Mouse (Mus musculus) heart, embryonic 11.5 days (tissue): ENCODE data around the gene Map2k2. TPM values are rescaled to one million over a fixed set of nuclear protein-coding genes. Genes with fewer than 3 reads are reported as not detected.
"Not testable (repeated sequence)": the region's sequence is repeated elsewhere in the genome, so short reads cannot be mapped to it uniquely, and the experiment has no call there.

Experiments
- ATAC-seq: fragments of 200-750 bp; cut with Nextera tagmentation; replicated peaks from 2 replicates; pipeline ENCODE4 v1.8.0; 2017; ENCODE audit warnings: moderate library complexity; ENCODE audit not compliant: insufficient number of reproducible peaks, low FRiP score, low TSS enrichment
- H3K27ac ChIP-seq: fragments of 300-500 bp; sonication (generic); 2 replicates; pipeline ENCODE4 v1.5.1; 2014; ENCODE audit warnings: mild to moderate bottlenecking, low read depth, low read length
- H3K27me3 ChIP-seq: fragments of 300-500 bp; sonication (generic); 2 replicates; pipeline ENCODE4 v1.6.1; 2014; ENCODE audit warnings: mild to moderate bottlenecking, low read length, mixed read lengths; ENCODE audit not compliant: control insufficient read depth, insufficient read depth
- H3K36me3 ChIP-seq: fragments of 300-500 bp; sonication (generic); 2 replicates; pipeline ENCODE4 v1.6.1; 2014; ENCODE audit warnings: mild to moderate bottlenecking, low read length, moderate library complexity, mixed read lengths; ENCODE audit not compliant: control insufficient read depth, insufficient read depth
- H3K4me1 ChIP-seq: fragments of 300-500 bp; sonication (generic); 2 replicates; pipeline ENCODE4 v1.6.1; 2014; ENCODE audit warnings: low read length; ENCODE audit not compliant: control insufficient read depth, insufficient read depth
- H3K4me2 ChIP-seq: fragments of 300-500 bp; sonication (generic); 2 replicates; pipeline ENCODE4 v1.6.1; 2014; ENCODE audit warnings: mild to moderate bottlenecking, moderate library complexity
- H3K4me3 ChIP-seq: fragments of 300-500 bp; sonication (generic); 2 replicates; pipeline ENCODE4 v1.5.1; 2014; ENCODE audit warnings: low read depth, low read length
- H3K9ac ChIP-seq: fragments of 300-500 bp; sonication (generic); 2 replicates; pipeline ENCODE4 v1.6.1; 2014; ENCODE audit warnings: mild to moderate bottlenecking, low read depth, low read length, moderate library complexity
- H3K9me3 ChIP-seq: fragments of 300-500 bp; sonication (generic); replicated peaks from 2 replicates; pipeline ENCODE4 v1.6.1; 2016; ENCODE audit warnings: low read length; ENCODE audit not compliant: control insufficient read depth
- WGBS: fragments of 180-500 bp; shearing (Covaris S2); extraction: QIAGEN DNeasy Blood & Tissue Kit; methylation state at CpG from one replicate; pipeline ENCODE4 v1.1.7; 2014; ENCODE audit not compliant: insufficient replicate concordance; 5-methylcytosine and 5-hydroxymethylcytosine counted together
- polyA plus RNA-seq: library from polyadenylated mRNA; unstranded; fragments of >200 nt; fragmentation: Nextera tagmentation; extraction: Ambion mirVana; gene quantifications from 2 replicates; pipeline ENCODE4 v1.2.1, GENCODE M21; 2014

The Map2k2 gene
- polyA plus RNA-seq, 1 experiment from 2014 or later = 153 TPM

DNA sequence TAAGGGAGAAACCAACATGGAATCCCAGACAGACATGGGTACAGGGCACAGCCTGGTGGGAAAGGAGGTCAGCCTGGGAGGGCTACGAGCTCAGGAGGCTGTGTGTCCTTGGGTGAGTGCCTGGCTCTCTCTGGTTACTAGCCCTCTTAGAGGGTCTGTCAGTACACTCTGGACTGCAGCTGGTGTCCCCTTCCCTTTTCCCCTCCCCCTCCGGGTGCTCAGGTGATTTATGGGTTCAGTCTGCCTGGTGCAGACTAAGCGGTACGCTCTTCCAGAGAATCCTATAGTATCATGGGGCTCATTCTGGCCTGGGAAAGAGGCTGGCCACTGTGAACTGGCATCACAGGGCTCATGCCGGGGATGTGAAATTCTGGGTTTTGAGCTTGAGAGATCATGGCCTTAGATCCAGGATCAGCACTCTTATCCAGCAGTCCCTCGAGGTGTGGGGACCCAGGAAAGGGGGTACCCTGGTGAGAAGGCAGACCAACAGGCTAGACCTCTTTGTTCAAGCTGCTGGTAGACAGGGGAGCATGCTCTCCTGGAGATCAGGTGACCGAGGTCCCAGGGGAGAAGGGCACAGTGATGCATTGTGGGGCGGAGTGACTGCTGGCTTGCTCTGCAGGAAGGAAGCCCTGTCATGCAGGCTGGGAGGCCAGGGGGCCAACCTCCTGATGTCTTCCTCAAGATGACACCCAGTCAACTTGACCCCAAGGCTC lies 56.0 kb downstream of the Map2k2 start:
- no peak overlapping the region for H3K4me3 ChIP-seq
- H3K4me1 ChIP-seq = peaks cover 10% of the 10 kb centered on the region
- H3K36me3 ChIP-seq = peaks cover 16% of the 10 kb centered on the region
- no peak for ATAC-seq
- H3K27ac ChIP-seq = no peak overlapping the region
- no peak overlapping the region for H3K4me2 ChIP-seq
- H3K9ac ChIP-seq = no peak overlapping the region
- H3K9me3 ChIP-seq = no peaks in the 10 kb centered on the region
- H3K27me3 ChIP-seq = no peaks in the 10 kb centered on the region
- 91% methylated on average over 8 of the region's 8 CpGs for WGBS

DNA sequence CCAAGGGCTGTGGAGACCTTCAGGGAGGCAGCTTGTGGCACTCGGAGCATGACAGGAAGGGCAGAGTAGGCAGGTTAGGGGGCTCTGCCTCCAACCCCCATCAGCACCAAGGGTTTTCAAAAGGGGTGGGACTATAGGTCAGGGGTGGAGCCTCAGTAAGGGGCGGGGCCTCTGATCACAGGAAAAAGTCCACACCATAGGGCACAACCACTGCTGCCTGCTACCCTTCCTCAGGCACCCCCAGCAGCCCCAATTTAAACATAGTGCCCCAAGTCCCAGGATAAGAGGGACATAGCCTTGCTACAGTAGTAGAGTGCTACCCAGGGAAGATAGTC lies 56.6 kb downstream of the Map2k2 start:
- WGBS = 73% methylated on average over 2 of the region's 2 CpGs
- H3K4me3 ChIP-seq = no peak overlapping the region
- no peaks in the 10 kb centered on the region for H3K27me3 ChIP-seq
- H3K4me2 ChIP-seq = no peak overlapping the region
- peaks cover 11% of the 10 kb centered on the region for H3K36me3 ChIP-seq
- no peak overlapping the region for H3K27ac ChIP-seq
- H3K9ac ChIP-seq = no peak overlapping the region
- ATAC-seq = no peak
- peaks cover 10% of the 10 kb centered on the region for H3K4me1 ChIP-seq
- no peaks in the 10 kb centered on the region for H3K9me3 ChIP-seq

DNA sequence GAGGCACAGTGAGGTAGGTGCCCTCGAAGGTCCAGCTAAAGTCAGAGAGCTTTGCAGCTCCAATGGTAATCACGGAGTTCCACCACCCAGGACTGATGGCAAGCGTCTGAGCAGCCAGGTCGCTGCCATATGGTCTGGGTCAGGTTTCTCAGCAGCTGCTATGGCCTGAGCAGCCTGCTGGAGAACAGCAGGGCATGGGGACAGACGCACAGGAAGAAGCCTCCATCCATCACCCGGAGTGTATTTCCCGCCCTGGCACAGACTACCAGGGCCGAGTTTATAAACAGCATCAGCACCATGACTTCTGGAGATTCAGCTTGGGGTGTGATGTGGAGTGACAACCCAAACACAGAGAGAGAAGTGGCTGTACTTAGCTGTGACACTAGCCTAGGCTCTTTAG lies 59.4 kb downstream of the Map2k2 start:
- ATAC-seq = no peak
- peaks cover 14% of the 10 kb centered on the region for H3K4me1 ChIP-seq
- H3K27ac ChIP-seq = no peak overlapping the region
- H3K9ac ChIP-seq = no peak overlapping the region
- H3K36me3 ChIP-seq = peaks cover 4% of the 10 kb centered on the region; the same call in 1 of the 2 replicates
- H3K4me2 ChIP-seq = no peak overlapping the region
- H3K9me3 ChIP-seq = no peaks in the 10 kb centered on the region
- WGBS = 76% methylated on average over 8 of the region's 8 CpGs
- no peaks in the 10 kb centered on the region for H3K27me3 ChIP-seq
- no peak overlapping the region for H3K4me3 ChIP-seq

DNA sequence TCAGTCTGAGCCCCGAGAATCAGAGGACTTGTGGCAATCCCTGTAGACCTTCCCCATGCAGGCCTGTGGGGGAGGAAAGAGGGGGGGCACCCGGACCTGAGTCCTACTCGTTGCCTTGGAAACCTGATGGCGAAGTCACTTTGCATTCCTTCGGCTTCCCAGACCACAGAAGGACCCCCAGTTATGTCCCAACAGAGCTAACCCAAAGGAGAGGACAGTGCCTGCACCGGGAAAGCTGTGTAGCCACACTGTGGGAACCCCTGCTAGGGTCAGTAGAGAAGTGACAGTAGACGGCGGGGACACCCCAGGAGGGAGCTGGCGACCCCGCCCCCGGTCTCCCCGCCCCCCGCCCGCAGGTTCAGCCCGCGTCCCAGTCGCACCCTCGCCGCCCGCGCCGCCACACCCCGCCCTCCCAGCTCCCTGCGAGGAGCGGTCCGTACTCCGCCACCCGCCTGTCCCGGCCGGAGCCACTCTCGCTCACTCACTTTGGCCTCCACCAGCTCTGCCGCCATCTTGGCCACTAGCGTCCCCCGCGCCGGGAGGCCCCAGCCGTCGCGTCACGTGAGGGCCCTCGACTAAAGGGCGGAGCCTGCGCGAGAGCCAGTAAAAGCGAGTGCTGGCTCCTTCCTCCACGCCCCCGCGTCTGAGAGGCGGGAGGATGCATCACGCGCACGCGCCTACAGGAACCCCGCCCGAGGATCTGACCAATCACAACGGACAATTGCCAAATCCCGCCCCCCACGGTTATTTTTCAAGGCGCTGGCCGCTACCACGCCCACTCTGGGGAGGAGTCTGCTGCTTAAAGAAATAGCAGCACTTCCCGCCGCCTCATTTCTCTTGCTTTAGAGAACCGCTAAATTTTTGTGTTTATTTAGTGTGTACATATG lies 61.7 kb downstream of the Map2k2 start, which contains the start of gene Pias4:
TSS of gene Pias4 (minus strand) at position 724 of the 887 bp plus-strand sequence.
- H3K27ac ChIP-seq = peak within 1 kb of the TSS; percentile 75
- peak; percentile 87 for ATAC-seq
- peaks cover 9% of the 10 kb centered on the region for H3K4me1 ChIP-seq
- no peaks in the 10 kb centered on the region for H3K27me3 ChIP-seq
- H3K9ac ChIP-seq = peak within 1 kb of the TSS; percentile 88
- H3K4me2 ChIP-seq = peak within 1 kb of the TSS; percentile 89
- WGBS = under 1% methylated on average over 57 of the region's 64 CpGs
- H3K9me3 ChIP-seq = no peaks in the 10 kb centered on the region
- H3K4me3 ChIP-seq = peak within 1 kb of the TSS; percentile 92
- no peaks in the 10 kb centered on the region for H3K36me3 ChIP-seq

DNA sequence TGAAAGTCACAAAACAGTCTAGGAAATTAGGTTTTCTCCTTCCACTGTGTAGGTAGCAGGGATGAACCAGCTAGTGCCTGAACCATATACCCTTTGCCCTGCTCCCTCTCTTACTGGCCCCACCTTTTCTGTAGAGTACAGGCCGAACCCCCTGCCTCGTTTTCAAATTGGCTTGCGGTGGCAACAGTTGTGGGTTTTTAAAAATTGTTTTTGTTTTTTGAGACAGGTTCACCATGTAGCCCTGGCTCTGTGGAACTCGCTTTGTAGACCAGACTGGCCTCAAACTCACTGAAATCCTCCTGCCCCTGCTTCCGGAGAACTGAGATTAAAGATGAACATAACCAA lies 62.3 kb downstream of the Map2k2 start:
- Histone ChIP-seq H3K9me3 (no peaks in the 10 kb centered on the region), H3K4me1 (peaks cover 9% of the 10 kb centered on the region), H3K4me2 (peak overlapping the region; percentile 89), H3K4me3 (peak overlapping the region; percentile 92), H3K27me3 (no peaks in the 10 kb centered on the region), H3K27ac (peak overlapping the region; percentile 75), H3K9ac (peak overlapping the region; percentile 65), H3K36me3 (no peaks in the 10 kb centered on the region)
- peak; percentile 37 for ATAC-seq
- WGBS = 8% methylated on average over 5 of the region's 5 CpGs

DNA sequence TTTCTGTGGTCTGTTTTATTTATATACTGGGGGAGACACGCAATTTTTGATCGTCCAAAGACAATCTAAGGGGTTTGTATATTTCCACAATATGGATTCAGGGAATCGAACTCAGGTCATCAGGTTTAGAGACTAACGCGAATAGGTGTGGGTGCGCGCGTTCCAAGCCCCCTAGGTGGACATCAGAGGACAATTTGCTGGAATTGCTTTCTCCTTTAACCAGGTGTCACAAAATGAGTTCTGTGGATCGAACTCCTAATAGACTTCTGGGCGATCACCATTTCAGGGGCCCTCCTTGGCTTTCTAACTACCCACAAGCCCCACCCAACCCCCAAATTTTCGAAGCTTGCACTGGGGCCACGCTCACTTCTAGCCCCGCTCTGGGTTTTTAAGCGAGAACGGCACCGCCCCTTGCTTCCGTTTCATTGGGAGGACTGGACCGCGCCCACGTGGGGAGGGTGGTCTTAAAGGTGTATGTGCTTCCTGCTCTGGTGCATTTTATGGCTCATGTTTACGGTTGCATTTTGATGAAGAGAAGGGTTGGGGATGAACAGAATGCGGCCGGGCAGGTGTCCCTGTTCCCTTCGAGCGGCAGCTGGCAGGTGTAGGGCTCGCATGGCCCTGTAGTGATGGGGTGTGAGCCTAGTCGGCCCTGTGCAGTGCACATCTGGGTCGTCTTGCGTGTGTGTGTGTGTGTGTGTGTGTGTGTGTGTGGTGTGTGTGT lies 63.0 kb downstream of the Map2k2 start:
- Histone ChIP-seq H3K36me3 (no peaks in the 10 kb centered on the region), H3K4me3 (peak overlapping the region; percentile 92), H3K9ac (peak overlapping the region; percentile 65), H3K4me2 (peak overlapping the region; percentile 89), H3K4me1 (peaks cover 9% of the 10 kb centered on the region), H3K27me3 (no peaks in the 10 kb centered on the region), H3K27ac (peak overlapping the region; percentile 75), H3K9me3 (no peaks in the 10 kb centered on the region)
- ATAC-seq = no peak; the same call in 1 of the 2 replicates
- WGBS = 5% methylated on average over 29 of the region's 29 CpGs

DNA sequence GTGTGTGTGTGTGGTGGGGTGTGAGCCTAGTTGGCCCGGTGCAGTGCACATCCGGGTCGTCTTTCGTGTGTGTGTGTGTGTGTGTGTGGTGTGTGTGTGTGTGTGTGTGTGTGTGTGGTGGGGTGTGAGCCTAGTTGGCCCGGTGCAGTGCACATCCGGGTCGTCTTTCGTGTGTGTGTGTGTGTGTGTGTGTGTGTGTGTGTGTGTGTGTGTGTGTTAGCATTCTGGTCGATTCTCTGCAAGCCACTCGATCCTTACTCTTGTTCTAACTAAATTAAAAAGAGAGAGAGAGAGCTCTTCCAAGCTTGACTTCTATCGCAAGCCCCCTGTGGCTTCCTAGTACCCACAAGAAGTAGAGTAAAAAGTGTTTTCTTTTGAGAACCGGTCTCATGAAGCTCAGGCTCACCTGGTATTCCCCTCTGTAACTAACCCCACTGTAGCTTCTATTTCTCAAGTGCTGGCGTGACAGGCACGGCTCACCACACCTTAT lies 63.7 kb downstream of the Map2k2 start:
- not testable (repeated sequence) for H3K36me3 ChIP-seq, H3K27me3 ChIP-seq, ATAC-seq, H3K27ac ChIP-seq, H3K9me3 ChIP-seq, H3K9ac ChIP-seq
- peaks cover 14% of the 10 kb centered on the region for H3K4me1 ChIP-seq
- WGBS = 40% methylated on average over 10 of the region's 14 CpGs
- H3K4me2 ChIP-seq = peak overlapping the region; percentile 22; the same call in 1 of the 2 replicates
- H3K4me3 ChIP-seq = 0 out of 2 replicates have a peak overlapping the region, but pooled peaks have one; percentile 5

DNA sequence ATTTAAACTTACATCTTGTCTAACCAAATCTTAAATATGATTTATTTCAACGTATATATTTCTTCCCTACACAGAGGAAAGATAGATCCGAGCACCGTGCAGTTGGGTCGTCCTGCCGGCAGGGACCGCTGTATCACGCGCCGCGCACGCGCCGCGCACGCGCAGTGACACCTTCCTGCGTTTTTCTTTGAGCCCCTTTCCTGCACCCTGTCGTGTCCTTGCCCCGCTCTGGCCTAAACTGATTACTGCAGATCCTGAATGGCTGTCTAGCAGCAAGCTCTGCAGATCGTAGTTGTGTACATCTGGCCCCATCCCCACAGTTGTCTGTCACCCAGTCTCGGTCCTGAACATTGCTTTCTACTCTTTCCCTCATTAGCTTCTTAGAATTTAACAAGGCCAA lies 67.4 kb downstream of the Map2k2 start:
- Histone ChIP-seq H3K4me2 (peak overlapping the region; percentile 42), H3K27ac (peak overlapping the region; percentile 79), H3K27me3 (no peaks in the 10 kb centered on the region), H3K36me3 (peaks cover 8% of the 10 kb centered on the region), H3K9me3 (no peaks in the 10 kb centered on the region), H3K4me3 (0 out of 2 replicates have a peak overlapping the region, but pooled peaks have one; percentile 4), H3K4me1 (peaks cover 23% of the 10 kb centered on the region), H3K9ac (peak overlapping the region; percentile 39)
- WGBS = 11% methylated on average over 21 of the region's 21 CpGs
- no peak; the same call in 1 of the 2 replicates for ATAC-seq
